Mouse (Mus musculus) forebrain, embryonic 14.5 days (tissue): ENCODE measurements around the gene Nnmt. TPM values are rescaled to one million over a fixed set of nuclear protein-coding genes. Genes with fewer than 3 reads are reported as not detected.
A peak's percentile ranks its signal among the peaks of the same experiment; 100 is the strongest.

ENCODE experiments used
- ATAC-seq: fragments of 200-750 bp; cut with Nextera tagmentation; 2 replicates; pipeline ENCODE4 v1.8.0; 2017; ENCODE audit warnings: mild to moderate bottlenecking, moderate library complexity
- DNase-seq: peaks from one replicate; pipeline ENCODE4 v3.0.0-alpha.2; 2015; ENCODE audit warnings: low spot score
- H3K27ac ChIP-seq: fragments of 300-500 bp; sonication (generic); 2 replicates; pipeline ENCODE4 v1.5.1; 2014; ENCODE audit warnings: low read depth, mild to moderate bottlenecking, control low read depth, low read length, moderate library complexity
- H3K27me3 ChIP-seq: fragments of 300-500 bp; sonication (generic); replicated peaks from 2 replicates; pipeline ENCODE4 v1.6.1; 2014; ENCODE audit warnings: low read length, control low read depth, mixed read lengths; ENCODE audit not compliant: control insufficient read depth, insufficient read depth
- H3K36me3 ChIP-seq: fragments of 300-500 bp; sonication (generic); 2 replicates; pipeline ENCODE4 v1.6.1; 2014; ENCODE audit warnings: low read length, control low read depth; ENCODE audit not compliant: control insufficient read depth, insufficient read depth
- H3K4me1 ChIP-seq: fragments of 300-500 bp; sonication (generic); 2 replicates; pipeline ENCODE4 v1.6.1; 2014; ENCODE audit warnings: antibody characterized with exemption, low read length, control low read depth; ENCODE audit not compliant: control insufficient read depth, insufficient read depth
- H3K4me2 ChIP-seq: fragments of 300-500 bp; sonication (generic); 2 replicates; pipeline ENCODE4 v1.6.1; 2014; ENCODE audit warnings: mild to moderate bottlenecking, control low read depth, low read length
- H3K4me3 ChIP-seq: fragments of 300-500 bp; sonication (generic); 2 replicates; pipeline ENCODE4 v1.5.1; 2014; ENCODE audit warnings: low read depth, low read length, control low read depth
- H3K9ac ChIP-seq: fragments of 300-500 bp; sonication (generic); 2 replicates; pipeline ENCODE4 v1.6.1; 2014; ENCODE audit warnings: mild to moderate bottlenecking, low read length, control low read depth, moderate library complexity
- H3K9me3 ChIP-seq: fragments of 300-500 bp; sonication (generic); replicated peaks from 2 replicates; pipeline ENCODE4 v1.6.1; 2016; ENCODE audit warnings: low read length, control low read depth, mixed read lengths; ENCODE audit not compliant: control insufficient read depth
- whole genome bisulfite sequencing: fragments of 180-500 bp; shearing (Covaris S2); extraction: QIAGEN DNeasy Blood & Tissue Kit; methylation state at CpG from one replicate; pipeline ENCODE4 v1.1.7; 2014; 5-methylcytosine and 5-hydroxymethylcytosine counted together
- polyA plus RNA-seq: library from polyadenylated mRNA; unstranded; fragments of >200 nt; fragmentation: Nextera tagmentation; extraction: Ambion mirVana; gene quantifications from 2 replicates; pipeline ENCODE4 v1.2.1, GENCODE M21; 2014

Nnmt gene
- polyA plus RNA-seq, 1 experiment from 2014 or later, result 0.72 TPM

- WGBS, result 65% methylated on average over 2 of the region's 2 CpGs
- ATAC-seq, result no peak
Observed at GRCm38 (mm10) chr9:48549056-48549455, 55.9 kb downstream of the Nnmt start.

GRCm38 (mm10) chr9:48547233-48547632 lies 57.7 kb downstream of the Nnmt start:
- no peaks in the 10 kb centered on the region for H3K4me1 ChIP-seq
- H3K4me2 ChIP-seq, result no peak overlapping the region
- H3K36me3 ChIP-seq, result no peaks in the 10 kb centered on the region
- H3K4me3 ChIP-seq, result no peak overlapping the region
- no peaks in the 10 kb centered on the region for H3K27me3 ChIP-seq
- no peak for DNase-seq
- H3K9ac ChIP-seq, result no peak overlapping the region
- H3K27ac ChIP-seq, result no peak overlapping the region
- ATAC-seq, result no peak
- no peaks in the 10 kb centered on the region for H3K9me3 ChIP-seq

More at GRCm38 (mm10) chr9:48549056-48549455, 55.9 kb downstream of the Nnmt start:
- no peak overlapping the region for H3K9ac ChIP-seq
- no peak overlapping the region for H3K4me2 ChIP-seq
- H3K4me1 ChIP-seq, result no peaks in the 10 kb centered on the region
- DNase-seq, result peak; percentile 16
- H3K36me3 ChIP-seq, result no peaks in the 10 kb centered on the region
- H3K4me3 ChIP-seq, result no peak overlapping the region
- H3K27ac ChIP-seq, result no peak overlapping the region
- no peaks in the 10 kb centered on the region for H3K9me3 ChIP-seq
- H3K27me3 ChIP-seq, result no peaks in the 10 kb centered on the region

Other genes with a start within 250 kb of the Nnmt start
- 87.6 and 96.1 TPM in 2 replicates for gene Rexo2, start 124.5 kb downstream of the Nnmt start, polyA plus RNA-seq
- 107 and 111 TPM in 2 replicates for gene Rbm7, start 109.9 kb downstream of the Nnmt start, polyA plus RNA-seq
- 24.5 and 37.3 TPM in 2 replicates for gene Gm5617, start 109.7 kb downstream of the Nnmt start, polyA plus RNA-seq
- 2.3 and 3.7 TPM in 2 replicates for gene Zbtb16, start 231.1 kb upstream of the Nnmt start, polyA plus RNA-seq